Mouse (Mus musculus) urinary bladder, postnatal 14 days (tissue): ENCODE results near the gene Rfc2.

Experiments
- DNase-seq: peaks from one replicate; pipeline ENCODE4 v3.0.0; 2021; ENCODE audit warnings: low spot score

The Rfc2 gene

GRCm38 (mm10) chr5:134581146-134581545, at the start of gene Rfc2:
TSS of gene Rfc2 (plus strand) at chr5:134581366.
- peak; percentile 50 for DNase-seq

GRCm38 (mm10) chr5:134531585-134531984, 49.6 kb upstream of the Rfc2 start:
- no peak for DNase-seq

DNA sequence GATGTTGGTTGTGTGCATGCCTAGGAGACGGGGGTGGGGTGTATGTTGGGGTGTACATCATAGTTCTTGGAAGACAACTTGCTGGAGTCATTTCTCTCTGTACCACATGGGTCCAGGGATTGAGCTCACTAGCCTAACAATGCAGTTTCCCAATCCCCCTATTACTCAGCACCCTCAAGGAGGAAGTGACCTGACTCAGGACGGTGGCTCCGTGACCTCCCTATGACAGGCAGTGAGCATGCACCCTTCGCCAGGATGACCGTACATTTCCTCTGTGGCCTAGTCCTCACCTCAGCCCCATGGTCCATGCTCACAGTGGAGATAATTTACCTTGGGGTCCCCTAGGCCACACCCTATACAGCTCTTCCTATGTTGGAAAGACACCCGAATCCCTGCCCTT, 48.7 kb upstream of the Rfc2 start:
- DNase-seq: no peak

- DNase-seq: no peak
Measured at GRCm38 (mm10) chr5:134536036-134536435, 45.1 kb upstream of the Rfc2 start.

- peak; percentile 77 for DNase-seq
Measured at GRCm38 (mm10) chr5:134539891-134540290, 41.3 kb upstream of the Rfc2 start.

- peak; percentile 30 for DNase-seq
Measured at GRCm38 (mm10) chr5:134540881-134541280, 40.3 kb upstream of the Rfc2 start.

GRCm38 (mm10) chr5:134541640-134542039, 39.5 kb upstream of the Rfc2 start:
- DNase-seq: peak; percentile 65

- no peak for DNase-seq
Measured at GRCm38 (mm10) chr5:134544516-134545241, 36.5 kb upstream of the Rfc2 start.

DNA sequence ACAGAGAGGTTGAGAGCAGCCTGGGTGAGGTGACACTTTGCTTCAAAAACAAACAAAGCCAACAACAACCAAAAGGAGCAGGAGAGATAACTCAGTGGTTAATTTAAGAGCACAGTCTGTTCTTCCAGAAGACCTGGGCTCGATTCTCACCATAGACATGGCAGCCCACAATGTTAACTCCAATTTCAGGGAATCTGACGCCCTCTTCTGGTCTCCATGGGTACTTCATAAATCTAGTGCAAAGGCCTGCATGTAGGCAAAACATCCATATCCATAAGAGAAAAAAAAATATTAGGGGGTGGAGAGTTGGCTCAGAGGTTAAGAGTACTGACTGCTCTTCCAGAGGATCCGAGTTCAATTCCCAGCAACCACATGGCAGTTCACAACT, 35.9 kb upstream of the Rfc2 start:
- DNase-seq: no peak

DNA sequence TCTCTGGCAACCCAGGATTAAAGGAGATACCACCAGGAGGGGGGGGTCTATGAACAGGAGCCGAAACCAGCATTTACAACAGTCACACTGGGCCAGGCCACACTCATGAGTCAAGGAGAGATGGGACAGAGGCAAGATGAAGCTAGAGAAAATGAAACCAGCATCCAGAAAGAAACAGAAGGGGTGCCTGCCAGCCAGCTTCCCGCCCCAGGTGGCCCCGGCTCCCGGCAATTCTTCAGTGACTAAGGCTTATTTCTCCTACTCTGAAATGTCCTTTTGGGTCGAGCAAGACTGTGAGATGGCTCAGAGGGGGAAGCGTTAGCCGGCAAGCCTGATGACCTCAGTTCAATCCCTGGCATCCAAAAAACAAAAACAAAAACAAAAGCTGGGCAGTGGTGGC, 34.4 kb upstream of the Rfc2 start:
- no peak for DNase-seq

GRCm38 (mm10) chr5:134548306-134548705, 32.9 kb upstream of the Rfc2 start:
- no peak for DNase-seq

GRCm38 (mm10) chr5:134549640-134550168, 31.5 kb upstream of the Rfc2 start:
- no peak for DNase-seq

- DNase-seq: peak; percentile 22
Measured at GRCm38 (mm10) chr5:134550836-134551232, 30.3 kb upstream of the Rfc2 start.

GRCm38 (mm10) chr5:134551233-134552109, 29.7 kb upstream of the Rfc2 start:
- peak; percentile 21 for DNase-seq

- DNase-seq: peak; percentile 99
Measured at GRCm38 (mm10) chr5:134552110-134552972, 28.8 kb upstream of the Rfc2 start, which contains the start of gene Clip2. TSS of gene Clip2 (minus strand) at chr5:134552434.

DNA sequence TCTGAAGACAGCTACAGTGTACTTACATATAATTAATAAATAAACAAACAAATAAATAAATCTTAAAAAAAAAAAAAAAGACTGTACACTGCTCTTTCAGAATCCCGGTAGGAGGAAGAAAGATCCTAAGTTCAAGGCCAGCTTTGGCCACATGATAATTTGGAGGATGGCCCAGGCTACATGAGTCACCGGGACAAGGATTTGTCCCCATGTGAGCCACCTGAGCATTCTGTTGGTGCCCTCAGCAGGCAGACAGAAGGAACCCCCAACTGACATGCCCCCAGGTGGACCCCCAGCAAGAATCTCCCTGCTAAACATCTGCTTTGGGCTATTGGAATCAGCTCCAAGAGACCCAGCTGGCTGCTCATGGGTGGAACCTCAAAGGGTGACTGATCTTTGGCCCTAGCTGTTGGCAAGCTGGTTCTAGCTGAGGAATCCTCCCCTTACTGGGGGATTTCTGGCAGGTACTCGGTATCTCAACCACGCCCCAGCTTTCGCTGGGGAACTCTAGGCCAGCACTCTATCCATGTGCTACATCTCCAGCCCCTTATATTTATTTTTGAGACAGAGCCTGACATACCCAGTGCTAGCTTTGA, 27.1 kb upstream of the Rfc2 start:
- DNase-seq: no peak

DNA sequence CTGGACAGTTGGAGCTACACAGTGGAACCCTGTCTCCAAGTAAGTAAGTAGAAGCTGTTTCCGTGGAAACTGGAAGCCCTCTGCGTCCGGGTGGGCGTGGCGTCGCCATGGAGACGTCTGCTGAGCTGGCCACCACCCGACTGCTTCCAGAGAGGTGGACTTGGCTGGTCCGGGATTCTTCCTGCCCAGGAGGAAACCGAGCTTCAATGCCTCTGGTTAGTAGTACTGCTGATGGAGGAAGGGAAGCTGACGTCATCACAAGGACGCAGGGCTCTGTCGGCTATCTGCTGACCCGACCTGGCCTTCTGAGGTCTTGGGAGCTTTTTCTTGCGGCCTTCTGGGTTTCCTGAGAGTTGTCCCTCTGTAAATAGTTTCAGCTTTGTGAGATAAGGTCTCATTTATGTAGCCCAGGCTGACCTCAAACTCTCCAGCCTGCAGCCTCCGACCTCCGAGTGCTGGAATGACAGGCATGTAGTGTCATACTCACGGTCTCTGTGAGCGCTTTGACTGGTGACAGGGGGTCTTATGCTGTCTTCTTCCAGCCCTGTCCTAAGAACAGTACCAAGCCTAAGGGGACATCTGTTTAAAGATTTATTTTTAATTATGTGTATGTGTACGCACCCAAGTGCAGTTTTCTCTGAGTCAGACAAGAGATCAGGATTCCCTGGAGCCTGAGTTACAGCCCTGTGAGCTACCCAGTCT, 25.6 kb upstream of the Rfc2 start:
- peak; percentile 62 for DNase-seq

GRCm38 (mm10) chr5:134560071-134560449, 21.1 kb upstream of the Rfc2 start, which contains the start of gene Syna:
TSS of gene Syna (minus strand) at chr5:134560171.
- no peak for DNase-seq

DNA sequence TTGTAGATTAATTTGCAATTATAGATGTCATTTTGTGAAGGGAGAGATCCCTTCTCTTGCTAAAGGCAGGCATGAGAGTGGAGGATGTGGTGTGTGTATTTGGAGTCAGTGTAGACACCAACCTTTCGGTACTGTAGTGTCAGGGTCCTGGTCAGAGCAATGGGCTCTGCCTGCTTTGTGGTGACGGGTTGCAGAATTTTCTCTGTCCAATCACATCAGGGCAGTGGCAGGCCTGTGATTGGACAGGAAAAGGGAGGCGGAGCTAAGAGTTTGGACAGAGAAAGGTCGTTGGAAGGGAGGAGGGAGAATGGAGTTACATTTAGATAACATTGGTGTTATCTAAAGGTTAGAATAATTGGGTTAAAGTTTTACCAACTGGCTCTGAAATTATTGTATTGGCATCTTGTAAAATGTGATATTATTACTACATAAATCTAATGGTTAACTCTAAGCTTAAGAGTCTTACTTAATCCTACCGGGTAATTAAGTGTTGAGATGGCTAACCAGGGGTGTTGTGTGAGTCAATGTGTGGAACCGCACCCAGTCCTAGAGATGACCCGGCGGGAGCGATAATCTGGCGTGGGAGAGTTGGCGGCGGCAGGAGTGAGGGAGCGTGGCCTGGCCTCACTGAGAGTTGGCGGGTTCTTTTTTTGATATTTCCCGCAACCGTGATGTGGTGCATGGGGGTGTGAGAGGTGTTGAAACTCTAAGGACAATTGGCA, 20.6 kb upstream of the Rfc2 start:
- DNase-seq: no peak

DNA sequence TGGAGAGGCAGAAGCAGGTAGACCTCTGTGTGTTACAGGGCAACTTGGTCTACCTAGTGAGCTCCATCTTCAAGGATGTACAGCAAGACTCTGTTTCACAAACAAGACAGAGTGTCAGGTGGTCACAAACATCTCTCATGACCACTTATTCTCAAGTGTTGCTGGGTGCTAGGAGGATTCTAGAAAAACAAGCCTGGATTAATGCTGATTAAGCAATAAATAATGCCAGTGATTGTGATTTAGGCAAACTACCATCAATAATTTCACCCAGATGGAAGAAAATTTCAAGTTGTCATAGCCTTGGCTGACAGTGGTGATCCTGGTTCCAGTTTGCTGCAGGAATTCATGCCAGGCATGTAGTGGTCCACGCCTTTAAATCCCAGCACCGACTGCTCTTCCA, 16.9 kb upstream of the Rfc2 start:
- DNase-seq: no peak
